ENCODE assay signal across 28 mouse cellular contexts in the genomic region with DNA sequence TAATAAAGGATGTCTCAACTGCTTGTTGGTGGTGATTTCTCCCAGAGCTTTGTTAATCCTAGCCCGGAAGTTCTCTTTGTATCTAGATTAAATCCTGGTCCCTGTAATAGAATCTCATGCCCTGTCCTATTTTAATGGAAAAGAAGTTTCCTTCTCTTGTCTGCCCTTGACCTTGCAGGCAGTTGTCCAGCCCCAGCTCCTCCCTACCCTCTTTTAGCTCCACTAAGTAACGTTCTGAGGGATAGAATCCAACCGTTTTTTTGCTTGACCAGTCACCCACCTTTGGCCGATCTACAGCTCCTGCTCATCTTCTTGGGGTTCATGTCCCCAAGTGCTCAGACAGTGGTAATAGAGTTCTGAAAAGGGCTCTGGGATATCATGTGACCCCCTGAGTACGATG. TPM values are rescaled to one million over a fixed set of nuclear protein-coding genes. Genes with fewer than 3 reads are reported as not detected.
DNase-seq lines count a peak whose midpoint lies in the region; ATAC-seq and TF ChIP-seq lines count a peak whose summit lies in the region.
"Had no signal": no experiment of that assay in that cellular context is flagged by ENCODE, and none has a peak within 500 bp of the region (broad histone marks: within the 10 kb centered on the region; RNA-seq: fewer than 3 reads in every experiment).

No protein-coding gene starts in this region.

- TF ChIP-seq CTCF in heart, adult 2 months (IDR thresholded peaks at IDR 0.05) = no peak

- no peak overlapping the region for H3K4me3 ChIP-seq in heart, adult 2 months
- H3K4me3 ChIP-seq in heart, embryonic 16.5 days (ENCODE audit: low read length) = no peak overlapping the region
- peak overlapping the region; percentile 23 to 53; a peak in 3 of 4 replicates for H3K4me3 ChIP-seq in ES-E14 (ENCODE audit: insufficient read depth in 1 of 2, low read depth in 1 of 2, low read length in 2 of 2, poor library complexity in 1 of 2, severe bottlenecking in 1 of 2)
- H3K4me3 ChIP-seq in intestine, embryonic 16.5 days (ENCODE audit: low read length) = no peak overlapping the region
- H3K4me3 ChIP-seq: embryonic facial prominence, embryonic 13.5 days; forebrain, embryonic 10.5 days; forebrain, embryonic 15.5 days; layer of hippocampus, adult 2 months; left cerebral cortex, adult 2 months; limb, embryonic 12.5 days; liver, embryonic 15.5 days; lung, embryonic 15.5 days had no signal

- H3K27me3 ChIP-seq in heart, adult 2 months (ENCODE audit: control insufficient read depth, insufficient read depth, low read length) = no peaks in the 10 kb centered on the region
- no peaks in the 10 kb centered on the region for H3K27me3 ChIP-seq in heart, embryonic 16.5 days (ENCODE audit: control insufficient read depth, insufficient read depth, low read length)
- no peaks in the 10 kb centered on the region for H3K27me3 ChIP-seq in intestine, embryonic 16.5 days (replicated peaks; ENCODE audit: control insufficient read depth, insufficient read depth, low read length)
- H3K27me3 ChIP-seq: embryonic facial prominence, embryonic 13.5 days; forebrain, embryonic 15.5 days; limb, embryonic 12.5 days; liver, embryonic 15.5 days; lung, embryonic 15.5 days had no signal

- no peak for DNase-seq in heart, adult 2 months
- DNase-seq in heart, postnatal 36 days = no peak
- DNase-seq in heart, postnatal 25 days (ENCODE audit: low spot score) = no peak
- DNase-seq in ES-E14 (ENCODE audit: low read depth, low spot score) = no peak
- DNase-seq in testis, postnatal 10 days (ENCODE audit: low spot score) = peak; percentile 62
- DNase-seq in gastrocnemius, postnatal 10 days = no peak
- DNase-seq: adrenal gland, postnatal 14 days; cerebellum, adult 18-20 months; cerebellum, postnatal 10 days; gastrocnemius, postnatal 14 days; kidney, adult 18-20 months; kidney, postnatal 36 days; right cerebral cortex, adult 18-20 months; right cerebral cortex, postnatal 4 days had no signal

- peak overlapping the region; percentile 26; the same call in 1 of the 2 replicates for H3K27ac ChIP-seq in heart, adult 2 months
- 0 out of 2 replicates have a peak overlapping the region, but pooled peaks have one; percentile 16 for H3K27ac ChIP-seq in heart, embryonic 16.5 days (ENCODE audit: low read length)
- H3K27ac ChIP-seq in ES-E14 (ENCODE audit: insufficient read depth, low read depth, low read length, poor library complexity, severe bottlenecking) = peak overlapping the region; percentile 74; the same call in 1 of the 2 replicates
- no peak overlapping the region for H3K27ac ChIP-seq in intestine, embryonic 16.5 days (ENCODE audit: low read length)
- H3K27ac ChIP-seq: embryonic facial prominence, embryonic 13.5 days; forebrain, embryonic 10.5 days; forebrain, embryonic 15.5 days; hindbrain, embryonic 14.5 days; layer of hippocampus, adult 2 months; left cerebral cortex, adult 2 months; limb, embryonic 12.5 days; liver, embryonic 15.5 days; lung, embryonic 15.5 days; stomach, postnatal 0 days had no signal

- 40% methylated on average over 5 of the region's 5 CpGs for WGBS in heart, adult 2 months
- WGBS in heart, embryonic 16.5 days = 67% methylated on average over 5 of the region's 5 CpGs
- whole genome bisulfite sequencing in intestine, embryonic 16.5 days = 91% methylated on average over 5 of the region's 5 CpGs

- H3K4me1 ChIP-seq in heart, adult 2 months (ENCODE audit: control insufficient read depth, insufficient read depth, low read length) = peaks cover 6% of the 10 kb centered on the region
- H3K4me1 ChIP-seq in heart, embryonic 16.5 days (ENCODE audit: control insufficient read depth, insufficient read depth, low read length) = peaks cover 14% of the 10 kb centered on the region
- peaks cover 0 to 5% of the 10 kb centered on the region in 2 experiments; a peak in 2 of 4 replicates for H3K4me1 ChIP-seq in ES-E14 (ENCODE audit: control insufficient read depth in 2 of 2, insufficient read depth in 2 of 2, low read length in 2 of 2, poor library complexity in 1 of 2)
- peaks cover 12% of the 10 kb centered on the region; the same call in 1 of the 2 replicates for H3K4me1 ChIP-seq in intestine, embryonic 16.5 days (ENCODE audit: control insufficient read depth, insufficient read depth, low read length)
- H3K4me1 ChIP-seq: liver, embryonic 15.5 days had no signal

- peaks cover 7% of the 10 kb centered on the region; the same call in 1 of the 2 replicates for H3K36me3 ChIP-seq in heart, adult 2 months (ENCODE audit: control insufficient read depth, insufficient read depth, low read length)
- H3K36me3 ChIP-seq in heart, embryonic 16.5 days (ENCODE audit: control insufficient read depth, insufficient read depth) = peaks cover 7% of the 10 kb centered on the region; the same call in 1 of the 2 replicates
- peaks cover 2% of the 10 kb centered on the region; the same call in 1 of the 2 replicates for H3K36me3 ChIP-seq in ES-E14 (ENCODE audit: control insufficient read depth, insufficient read depth, low read length, poor library complexity, severe bottlenecking)
- H3K36me3 ChIP-seq in intestine, embryonic 16.5 days (ENCODE audit: control insufficient read depth, insufficient read depth, low read length) = peaks cover 3% of the 10 kb centered on the region; the same call in 1 of the 2 replicates
- H3K36me3 ChIP-seq: forebrain, embryonic 15.5 days; limb, embryonic 12.5 days; liver, embryonic 15.5 days; lung, embryonic 15.5 days had no signal

- in situ Hi-C loops in ES-E14 (cut with MboI; ENCODE audit: low sequenced_read_pairs in 2 of 2, unreplicated experiment in 2 of 2) = no loop called here

- intact Hi-C loops in heart, adult 2 months (cut with DNase I) = no loop called here
- intact Hi-C loops in heart, postnatal 36 days (cut with DNase I) = no loop called here
- intact Hi-C loops in heart, postnatal 25 days (cut with DNase I) = no loop called here

- no peak for TF ChIP-seq EP300 in heart, adult 2 months (IDR thresholded peaks at IDR 0.05; ENCODE audit: insufficient read depth, low read depth, low read length)

- ATAC-seq in heart, embryonic 16.5 days (replicated peaks; ENCODE audit: extremely low read depth, insufficient read depth, low FRiP score) = no peak
- no peak for ATAC-seq in intestine, embryonic 16.5 days
- ATAC-seq: forebrain, embryonic 15.5 days; midbrain, embryonic 16.5 days had no signal

- H3K9me3 ChIP-seq in heart, embryonic 16.5 days (replicated peaks; ENCODE audit: control insufficient read depth, low read length) = peaks cover 10% of the 10 kb centered on the region
- no peaks in the 10 kb centered on the region for H3K9me3 ChIP-seq in ES-E14 (ENCODE audit: control insufficient read depth, insufficient read depth, low read depth, low read length)
- H3K9me3 ChIP-seq in intestine, embryonic 16.5 days (ENCODE audit: control insufficient read depth, low read length) = no peaks in the 10 kb centered on the region
- H3K9me3 ChIP-seq: embryonic facial prominence, embryonic 13.5 days; forebrain, embryonic 15.5 days; liver, embryonic 15.5 days; lung, embryonic 15.5 days had no signal

- no peak for TF ChIP-seq POLR2A in heart, adult 2 months (IDR thresholded peaks at IDR 0.05; ENCODE audit: insufficient read depth, low read depth, low read length)

- H3K79me2 ChIP-seq in heart, adult 2 months (replicated peaks; ENCODE audit: control insufficient read depth, insufficient read depth, low read length) = 0 out of 2 replicates have a peak, but pooled peaks cover 3% of the 10 kb centered on the region

- H3K4me2 ChIP-seq in heart, embryonic 16.5 days (ENCODE audit: low read depth, low read length) = peak overlapping the region; percentile 24; the same call in 1 of the 2 replicates
- no peak overlapping the region for H3K4me2 ChIP-seq in intestine, embryonic 16.5 days (ENCODE audit: low read depth, low read length)
- H3K4me2 ChIP-seq: embryonic facial prominence, embryonic 13.5 days; forebrain, embryonic 15.5 days; hindbrain, embryonic 14.5 days; limb, embryonic 12.5 days; liver, embryonic 15.5 days; lung, embryonic 15.5 days; midbrain, embryonic 11.5 days had no signal

- H3K9ac ChIP-seq in heart, adult 2 months (ENCODE audit: low read depth, low read length) = no peak overlapping the region; the same call in 1 of the 2 replicates
- H3K9ac ChIP-seq in heart, embryonic 16.5 days (ENCODE audit: low read length) = no peak overlapping the region
- no peak overlapping the region; the same call in 1 of the 2 replicates for H3K9ac ChIP-seq in ES-E14 (ENCODE audit: insufficient read depth, low read depth, low read length, poor library complexity, severe bottlenecking)
- no peak overlapping the region for H3K9ac ChIP-seq in intestine, embryonic 16.5 days (ENCODE audit: low read depth, low read length)
- H3K9ac ChIP-seq: embryonic facial prominence, embryonic 13.5 days; forebrain, embryonic 15.5 days; hindbrain, embryonic 14.5 days; limb, embryonic 12.5 days; liver, embryonic 15.5 days; lung, embryonic 15.5 days had no signal

TF ChIP-seq in ES-E14, 5 proteins besides CTCF, POLR2A, EP300 and RAD21:
- no peak for TF ChIP-seq CHD2 (IDR thresholded peaks at IDR 0.05; ENCODE audit: low read depth, low read length)
- TF ChIP-seq ZNF384 (IDR thresholded peaks at IDR 0.05; ENCODE audit: low read depth, low read length) = no peak; the same call in 1 of the 2 replicates
- no peak for TF ChIP-seq HCFC1 (IDR thresholded peaks at IDR 0.05; ENCODE audit: borderline replicate concordance, insufficient read depth, low read length)
- no peak for TF ChIP-seq ZC3H11A (IDR thresholded peaks at IDR 0.05; ENCODE audit: borderline replicate concordance, low read depth, low read length)
- no peak for TF ChIP-seq MAFK (IDR thresholded peaks at IDR 0.05; ENCODE audit: insufficient read depth, low read depth, low read length)

RNA-seq across cellular contexts. Expression of gene Sh3rf1, which starts 19.8 kb away (rescaled TPM):
- 1 to 10 TPM; 4.8 to 4.9 TPM for total RNA-seq in heart, adult 2 months (2021)
- 3.1 and 4.2 TPM in 2 replicates for polyA plus RNA-seq in heart, adult 2 months (2012; rRNA removed)
- 1 to 10 TPM; 5.7 to 6.5 TPM for total RNA-seq in heart, postnatal 36 days (2021)
- polyA plus RNA-seq in heart, embryonic 16.5 days (2015; fragmentation: Nextera tagmentation; extraction: Ambion mirVana) = 4.9 and 5.3 TPM in 2 replicates
- 1 to 10 TPM; 5.5 to 6.0 TPM for total RNA-seq in heart, postnatal 25 days (2021)
- 4.1 and 6.0 TPM in 2 replicates for total RNA-seq in ES-E14 (2012; rRNA removed)
- total RNA-seq in gastrocnemius, postnatal 10 days (2021) = 1 to 10 TPM; 4.2 to 6.5 TPM
- polyA plus RNA-seq in intestine, embryonic 16.5 days (2015; fragmentation: Nextera tagmentation; extraction: Ambion mirVana) = 11.0 and 12.1 TPM in 2 replicates

Comparison
In these comparisons a context has a peak if more than half of its experiments do, and no peak if none do; other contexts are left out.
1. H3K4me3 ChIP-seq: peak in ES-E14 (2 of 2); none in heart, adult 2 months (single experiment), heart, embryonic 16.5 days (single experiment) and intestine, embryonic 16.5 days (single experiment).